Mouse (Mus musculus): ENCODE measurements at regions not wholly inside any gene's neighbourhood (a gene's known extent, or its start where the extent isn't known, plus 50 kb on each side); places are given as distances from the start of the nearest gene placed in this dataset.

DNA sequence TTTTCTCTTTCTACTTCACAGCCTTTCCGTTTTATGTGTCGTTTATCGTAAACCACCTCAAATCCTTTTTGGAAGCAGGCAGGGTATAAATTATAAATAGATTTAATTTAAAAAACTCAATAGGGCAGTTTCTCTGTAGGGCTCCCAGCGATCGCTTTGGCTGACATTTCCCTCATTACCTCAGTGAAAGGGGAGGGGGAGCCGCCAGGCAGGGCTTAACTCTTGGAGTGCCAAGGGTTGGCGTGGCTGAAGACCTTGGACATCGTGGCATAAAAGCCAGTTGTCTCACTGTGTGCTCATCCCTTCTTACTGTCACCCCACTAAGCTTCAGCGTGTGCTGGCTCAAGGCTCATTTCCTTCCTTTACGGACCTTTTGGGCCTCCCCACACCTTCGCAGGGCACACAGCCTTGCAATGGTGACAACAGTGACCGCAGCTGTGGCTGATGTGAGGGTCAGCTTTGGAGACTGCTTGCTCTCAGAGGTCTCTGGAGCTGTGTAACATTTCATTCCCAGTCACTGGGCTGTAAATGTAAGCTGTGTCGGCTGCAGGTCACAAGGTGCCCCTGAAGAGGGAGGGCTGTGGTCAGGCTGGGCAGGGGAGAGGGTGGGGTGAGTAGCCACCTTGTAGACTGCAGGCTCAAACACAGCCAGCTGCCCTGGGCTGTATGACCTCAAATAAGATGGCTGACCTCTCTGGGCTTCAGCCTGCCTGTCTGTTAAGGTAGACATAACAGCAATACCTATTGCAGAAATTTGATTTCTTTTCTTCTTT, 81.6 kb upstream of the Stx16 start:
- H3K27me3 ChIP-seq (ENCODE audit: control insufficient read depth, insufficient read depth, low read length), result no peaks in the 10 kb centered on the region
- H3K9me3 ChIP-seq (ENCODE audit: control insufficient read depth, low read length), result no peaks in the 10 kb centered on the region
- no peak for TF ChIP-seq POLR2A (IDR thresholded peaks at IDR 0.05; ENCODE audit: borderline replicate concordance, extremely low read depth, insufficient read depth, insufficient read length)
- H3K27ac ChIP-seq (replicated peaks; ENCODE audit: low read depth, low read length), result 0 out of 2 replicates have a peak overlapping the region, but pooled peaks have one; percentile 38
- ATAC-seq (ENCODE audit: low FRiP score, low read depth) (peak; percentile 53; the same call in 1 of the 2 replicates), DNase-seq (ENCODE audit: low spot score) (peak; percentile 40)
- H3K4me3 ChIP-seq (replicated peaks; ENCODE audit: low read length), result no peak overlapping the region
- no peak overlapping the region for H3K9ac ChIP-seq (ENCODE audit: low read depth, low read length, severe bottlenecking)
- H3K4me2 ChIP-seq (replicated peaks; ENCODE audit: low read depth, low read length, severe bottlenecking), result peak overlapping the region; percentile 21
- H3K36me3 ChIP-seq (ENCODE audit: control insufficient read depth, insufficient read depth, low read length), result no peaks in the 10 kb centered on the region
- WGBS, result 20% methylated on average over 13 of the region's 13 CpGs
- H3K4me1 ChIP-seq (ENCODE audit: control insufficient read depth, insufficient read depth, low read length), result peaks cover 28% of the 10 kb centered on the region

DNA sequence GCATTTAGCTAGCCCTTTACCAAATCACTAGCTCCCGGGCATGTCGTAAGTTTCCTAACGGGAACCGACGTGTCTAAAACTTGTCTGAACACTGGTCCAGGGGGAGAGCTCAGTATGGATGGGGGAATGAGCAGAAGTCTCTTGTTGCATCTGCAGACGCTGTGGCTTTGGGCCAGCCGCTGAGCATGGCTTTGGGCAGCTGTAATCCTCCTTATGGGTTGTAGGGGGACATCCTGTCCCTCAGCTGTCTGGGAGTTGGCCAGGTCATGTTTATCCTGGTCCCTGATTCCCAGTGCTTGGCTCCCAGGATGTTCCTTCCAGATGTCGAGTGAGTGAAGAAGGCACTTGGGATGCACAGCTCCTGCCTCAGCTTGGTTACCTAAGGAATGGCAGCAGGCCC, 71.4 kb upstream of the Stx16 start:
- no peak for DNase-seq (ENCODE audit: low spot score)
- H3K27me3 ChIP-seq (ENCODE audit: control insufficient read depth, insufficient read depth, low read length), result no peaks in the 10 kb centered on the region
- 59% methylated on average over 8 of the region's 8 CpGs for WGBS

DNA sequence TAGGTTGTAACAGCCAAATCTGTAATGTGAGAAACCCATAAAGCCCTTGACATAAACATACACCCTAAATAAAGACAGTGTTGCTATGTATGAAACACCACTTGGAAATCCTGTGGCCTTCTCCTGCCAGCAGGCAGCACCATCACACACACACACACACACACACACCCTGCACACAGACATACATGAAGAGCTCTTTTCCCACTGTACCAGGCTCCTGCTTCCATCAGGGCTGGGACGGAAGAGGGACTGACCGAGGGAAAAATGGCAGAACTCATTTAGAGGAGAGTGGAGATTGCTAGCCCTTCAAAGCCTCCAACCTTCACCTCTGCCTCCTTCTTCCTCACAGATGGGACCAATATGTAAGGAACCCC, 68.1 kb upstream of the Stx16 start:
- no peak for DNase-seq (ENCODE audit: low spot score)

More for the DNA sequence above, 71.4 kb upstream of the Stx16 start:
- Histone ChIP-seq H3K9me3 (ENCODE audit: control insufficient read depth, low read length) (peaks cover 10% of the 10 kb centered on the region; the same call in 1 of the 2 replicates), H3K27ac (replicated peaks; ENCODE audit: low read depth, low read length) (no peak overlapping the region), H3K36me3 (ENCODE audit: control insufficient read depth, insufficient read depth, low read length) (no peaks in the 10 kb centered on the region), H3K4me2 (replicated peaks; ENCODE audit: low read depth, low read length, severe bottlenecking) (no peak overlapping the region), H3K4me1 (ENCODE audit: control insufficient read depth, insufficient read depth, low read length) (peaks cover 15% of the 10 kb centered on the region), H3K9ac (ENCODE audit: low read depth, low read length, severe bottlenecking) (no peak overlapping the region), H3K4me3 (replicated peaks; ENCODE audit: low read length) (no peak overlapping the region)
- no peak for ATAC-seq (ENCODE audit: low FRiP score, low read depth)
- TF ChIP-seq POLR2A (IDR thresholded peaks at IDR 0.05; ENCODE audit: borderline replicate concordance, extremely low read depth, insufficient read depth, insufficient read length), result no peak

DNA sequence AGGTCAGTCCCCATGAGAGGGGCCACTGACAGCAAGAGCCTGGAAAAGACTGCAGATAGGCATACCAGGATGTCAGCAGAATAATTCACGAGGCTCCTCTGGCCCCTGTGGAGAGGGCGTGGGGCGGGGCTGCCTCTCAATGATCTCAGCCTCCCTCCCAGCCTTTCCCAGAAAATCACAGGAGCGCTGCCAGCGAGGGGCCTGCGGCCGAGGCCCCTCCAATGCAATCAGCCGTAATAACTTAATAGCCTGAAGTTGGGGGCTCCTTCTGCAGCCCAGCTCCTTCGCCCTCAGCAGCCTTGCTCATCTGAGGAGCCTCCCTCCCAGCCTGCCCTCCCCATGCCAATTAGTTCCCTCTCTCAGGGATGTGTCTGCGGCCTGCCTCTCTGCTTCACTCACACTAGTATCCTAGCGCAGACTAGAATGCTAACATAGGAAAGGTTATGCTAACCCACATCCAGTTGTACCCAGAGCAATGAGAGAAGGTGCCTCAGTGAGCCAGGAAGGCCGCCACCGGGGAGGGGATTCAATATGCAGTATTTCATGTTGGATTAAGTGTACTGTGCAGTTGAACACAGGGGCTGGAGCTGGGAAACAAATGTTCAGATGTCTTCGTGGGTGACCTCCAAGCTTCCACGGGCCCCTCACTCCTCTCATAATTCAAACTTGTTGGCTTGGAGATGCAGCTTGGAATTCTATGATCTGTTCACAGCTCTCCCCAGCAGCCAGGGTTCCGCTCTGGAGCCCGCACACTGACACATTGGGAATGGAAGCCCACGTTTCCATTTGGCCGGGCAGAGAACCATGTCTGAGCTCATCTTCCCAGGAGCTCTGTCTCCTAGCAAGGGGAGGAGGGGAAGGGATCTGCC, 67.5 kb upstream of the Stx16 start:
- peak; percentile 74 for DNase-seq (ENCODE audit: low spot score)
- no peaks in the 10 kb centered on the region for H3K36me3 ChIP-seq (ENCODE audit: control insufficient read depth, insufficient read depth, low read length)
- WGBS, result 39% methylated on average over 19 of the region's 19 CpGs
- peak overlapping the region; percentile 65 for H3K27ac ChIP-seq (replicated peaks; ENCODE audit: low read depth, low read length)
- H3K4me1 ChIP-seq (ENCODE audit: control insufficient read depth, insufficient read depth, low read length), result peaks cover 26% of the 10 kb centered on the region
- H3K4me3 ChIP-seq (replicated peaks; ENCODE audit: low read length), result no peak overlapping the region
- no peak overlapping the region for H3K9ac ChIP-seq (ENCODE audit: low read depth, low read length, severe bottlenecking)
- peak; percentile 77 for ATAC-seq (ENCODE audit: low FRiP score, low read depth)
- no peak overlapping the region for H3K4me2 ChIP-seq (replicated peaks; ENCODE audit: low read depth, low read length, severe bottlenecking)
- no peak for TF ChIP-seq POLR2A (IDR thresholded peaks at IDR 0.05; ENCODE audit: borderline replicate concordance, extremely low read depth, insufficient read depth, insufficient read length)
- no peaks in the 10 kb centered on the region for H3K27me3 ChIP-seq (ENCODE audit: control insufficient read depth, insufficient read depth, low read length)
- H3K9me3 ChIP-seq (ENCODE audit: control insufficient read depth, low read length), result peaks cover 9% of the 10 kb centered on the region; the same call in 1 of the 2 replicates

More for the DNA sequence above, 68.1 kb upstream of the Stx16 start:
- Histone ChIP-seq H3K9ac (ENCODE audit: low read depth, low read length, severe bottlenecking) (no peak overlapping the region), H3K36me3 (ENCODE audit: control insufficient read depth, insufficient read depth, low read length) (no peaks in the 10 kb centered on the region), H3K27me3 (ENCODE audit: control insufficient read depth, insufficient read depth, low read length) (no peaks in the 10 kb centered on the region), H3K9me3 (ENCODE audit: control insufficient read depth, low read length) (peaks cover 10% of the 10 kb centered on the region; the same call in 1 of the 2 replicates), H3K4me3 (replicated peaks; ENCODE audit: low read length) (no peak overlapping the region), H3K4me2 (replicated peaks; ENCODE audit: low read depth, low read length, severe bottlenecking) (no peak overlapping the region), H3K27ac (replicated peaks; ENCODE audit: low read depth, low read length) (peak overlapping the region; percentile 65), H3K4me1 (ENCODE audit: control insufficient read depth, insufficient read depth, low read length) (peaks cover 26% of the 10 kb centered on the region)
- 46% methylated on average over 2 of the region's 2 CpGs for WGBS
- TF ChIP-seq POLR2A (IDR thresholded peaks at IDR 0.05; ENCODE audit: borderline replicate concordance, extremely low read depth, insufficient read depth, insufficient read length), result no peak
- peak; percentile 24; the same call in 1 of the 2 replicates for ATAC-seq (ENCODE audit: low FRiP score, low read depth)

DNA sequence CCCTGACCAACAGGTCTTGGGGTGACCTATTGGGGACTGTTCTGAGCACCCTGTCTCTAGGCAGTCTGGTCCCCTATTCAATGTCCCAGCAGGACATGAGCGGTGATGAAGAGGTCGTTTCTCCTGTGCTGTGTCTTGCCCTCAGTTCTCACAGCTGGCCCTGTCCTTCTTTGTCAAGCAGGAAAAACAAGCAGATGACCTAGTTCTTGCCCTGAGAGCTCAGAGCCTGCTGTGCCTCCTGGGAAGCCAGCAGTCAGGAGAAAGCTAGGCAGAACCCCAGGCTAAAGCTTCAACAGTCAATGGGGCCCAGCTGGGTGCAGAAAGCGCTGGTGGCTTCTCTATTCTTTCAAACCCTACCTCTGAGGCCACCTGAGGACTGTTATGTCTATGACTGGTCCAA, 66.1 kb upstream of the Stx16 start:
- no peak overlapping the region for H3K27ac ChIP-seq (replicated peaks; ENCODE audit: low read depth, low read length)
- WGBS, result 81% methylated on average over 3 of the region's 3 CpGs
- H3K4me2 ChIP-seq (replicated peaks; ENCODE audit: low read depth, low read length, severe bottlenecking), result no peak overlapping the region
- ATAC-seq (ENCODE audit: low FRiP score, low read depth) (no peak), DNase-seq (ENCODE audit: low spot score) (no peak)
- H3K36me3 ChIP-seq (ENCODE audit: control insufficient read depth, insufficient read depth, low read length), result no peaks in the 10 kb centered on the region
- no peaks in the 10 kb centered on the region for H3K9me3 ChIP-seq (ENCODE audit: control insufficient read depth, low read length)
- H3K27me3 ChIP-seq (ENCODE audit: control insufficient read depth, insufficient read depth, low read length), result no peaks in the 10 kb centered on the region
- no peak overlapping the region for H3K9ac ChIP-seq (ENCODE audit: low read depth, low read length, severe bottlenecking)
- TF ChIP-seq POLR2A (IDR thresholded peaks at IDR 0.05; ENCODE audit: borderline replicate concordance, extremely low read depth, insufficient read depth, insufficient read length), result no peak
- peaks cover 26% of the 10 kb centered on the region for H3K4me1 ChIP-seq (ENCODE audit: control insufficient read depth, insufficient read depth, low read length)
- no peak overlapping the region for H3K4me3 ChIP-seq (replicated peaks; ENCODE audit: low read length)

Data from limb, embryonic 14.5 days (tissue).